Mouse (Mus musculus) erythroblast, embryonic 14.5 days (primary cell): ENCODE measurements at regions not wholly inside any gene's neighbourhood (a gene's known extent, or its start where the extent isn't known, plus 50 kb on each side); places are given as distances from the start of the nearest gene placed in this dataset.

ENCODE experiments used
- H3K27me3 ChIP-seq: 2 replicates; pipeline ENCODE4 v1.6.1; 2012; ENCODE audit warnings: inconsistent platforms; ENCODE audit not compliant: control insufficient read depth
- H3K36me3 ChIP-seq: 2 replicates; pipeline ENCODE4 v1.6.1; 2012; ENCODE audit warnings: mild to moderate bottlenecking, inconsistent platforms; ENCODE audit not compliant: control insufficient read depth
- H3K4me1 ChIP-seq: 2 replicates; pipeline ENCODE4 v1.6.1; 2012; ENCODE audit warnings: inconsistent platforms; ENCODE audit not compliant: control insufficient read depth
- H3K4me3 ChIP-seq: replicated peaks from 2 replicates; pipeline ENCODE3; 2012; ENCODE audit warnings: moderate library complexity, mild to moderate bottlenecking, inconsistent platforms
- H3K9me3 ChIP-seq: 2 replicates; pipeline ENCODE4 v1.6.1; 2012; ENCODE audit warnings: low read length, inconsistent platforms, mixed read lengths; ENCODE audit not compliant: control insufficient read depth
- GATA1 ChIP-seq: IDR thresholded peaks from 2 replicates; pipeline ENCODE4 v1.6.1; 2012; ENCODE audit warnings: low read length, inconsistent platforms, mixed read lengths
- TAL1 ChIP-seq: IDR thresholded peaks from 3 replicates; pipeline ENCODE4 v1.6.1; 2012; ENCODE audit warnings: low read length, inconsistent platforms, mixed read lengths

DNA sequence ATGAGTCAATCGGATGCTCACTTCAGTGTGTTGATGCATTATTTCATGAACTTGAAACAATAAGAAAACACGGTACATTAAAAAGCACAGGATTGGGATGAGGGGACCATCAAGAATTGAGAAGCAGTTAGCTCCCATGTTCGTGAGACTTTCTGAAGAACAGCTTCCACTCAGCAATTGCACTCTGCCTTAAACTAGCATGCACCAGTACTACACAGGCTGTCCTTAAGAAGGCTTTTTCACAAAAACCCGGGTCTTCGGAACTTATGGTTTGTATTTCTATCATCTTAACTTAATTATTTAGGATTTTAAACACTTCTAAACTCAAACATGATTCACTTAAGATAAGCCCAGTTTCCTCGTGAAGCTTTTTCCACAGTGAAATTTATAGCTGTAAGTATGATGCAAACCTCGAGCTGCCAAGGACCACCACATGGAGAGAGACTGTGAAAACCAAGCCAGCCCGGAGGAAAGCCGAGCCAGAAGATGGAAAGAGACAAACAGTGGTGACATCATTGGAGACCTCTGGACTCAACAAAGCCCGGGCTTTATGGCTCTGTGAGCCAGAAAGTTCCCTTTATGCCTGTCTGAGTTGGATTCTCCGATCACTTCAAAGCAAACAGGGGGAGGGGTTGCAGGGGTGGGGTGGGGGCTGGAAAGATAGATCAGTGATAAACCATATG, 162.7 kb upstream of the Atp2b1 start:
- Histone ChIP-seq H3K27me3 (no peaks in the 10 kb centered on the region), H3K9me3 (no peaks in the 10 kb centered on the region), H3K4me3 (no peak overlapping the region), H3K36me3 (no peaks in the 10 kb centered on the region), H3K4me1 (no peaks in the 10 kb centered on the region)
- TF ChIP-seq GATA1 (no peak), TAL1 (no peak)

DNA sequence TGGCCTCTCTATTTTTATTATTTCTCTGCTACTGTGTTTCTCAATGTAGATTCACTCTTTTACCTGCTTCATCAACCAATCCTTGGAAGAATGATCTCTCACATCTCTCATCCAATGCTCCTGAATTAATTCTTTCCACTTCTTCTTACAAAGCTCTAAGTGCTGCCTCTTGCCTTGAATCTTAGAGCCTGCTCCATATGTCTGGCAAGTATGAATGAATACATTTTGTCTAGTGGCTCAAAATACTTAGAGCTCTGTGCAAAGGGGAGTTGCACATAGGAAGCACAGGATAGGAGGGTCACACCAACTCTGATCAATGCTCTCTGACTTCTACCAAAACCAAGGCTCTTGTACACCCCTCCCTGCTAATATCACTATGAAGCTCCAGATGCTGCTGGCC, 153.1 kb upstream of the Atp2b1 start:
- Histone ChIP-seq H3K27me3 (no peaks in the 10 kb centered on the region), H3K9me3 (no peaks in the 10 kb centered on the region), H3K4me1 (no peaks in the 10 kb centered on the region), H3K4me3 (no peak overlapping the region), H3K36me3 (no peaks in the 10 kb centered on the region)
- TF ChIP-seq TAL1, result no peak
- TF ChIP-seq GATA1, result no peak

DNA sequence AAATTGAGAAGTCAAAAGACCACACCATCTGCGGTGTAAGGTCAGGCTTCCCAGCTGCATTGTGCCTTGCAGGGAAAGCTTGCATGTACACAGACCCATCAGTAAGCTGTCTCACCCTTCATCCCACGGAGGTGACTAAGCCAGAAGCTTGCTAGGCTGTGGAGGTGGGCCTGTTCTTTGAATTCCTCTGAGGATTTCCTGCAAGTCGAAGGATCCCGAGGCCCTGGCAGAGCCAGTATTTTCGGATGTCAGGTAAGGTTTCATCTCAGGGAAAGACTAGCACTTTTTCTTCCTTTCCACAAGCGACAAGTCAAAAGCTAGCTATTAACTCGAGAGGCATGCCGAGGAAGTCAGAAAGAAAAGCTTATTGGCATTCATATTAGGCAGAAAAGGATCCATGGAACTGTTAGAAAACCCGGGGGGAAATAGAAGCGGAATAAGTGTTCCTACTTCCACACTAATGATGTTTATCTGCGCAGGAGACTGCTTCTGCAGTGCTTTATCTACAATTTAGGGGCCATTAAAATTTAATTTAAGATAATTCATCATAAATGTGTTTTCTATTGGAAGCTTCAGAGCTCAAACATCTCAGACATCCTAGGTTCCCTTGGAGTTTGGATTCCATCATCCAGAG, 148.3 kb upstream of the Atp2b1 start:
- no peaks in the 10 kb centered on the region for H3K27me3 ChIP-seq
- no peaks in the 10 kb centered on the region for H3K4me1 ChIP-seq
- H3K9me3 ChIP-seq, result no peaks in the 10 kb centered on the region
- TF ChIP-seq TAL1 (no peak), GATA1 (no peak)
- H3K36me3 ChIP-seq, result no peaks in the 10 kb centered on the region
- H3K4me3 ChIP-seq, result no peak overlapping the region

DNA sequence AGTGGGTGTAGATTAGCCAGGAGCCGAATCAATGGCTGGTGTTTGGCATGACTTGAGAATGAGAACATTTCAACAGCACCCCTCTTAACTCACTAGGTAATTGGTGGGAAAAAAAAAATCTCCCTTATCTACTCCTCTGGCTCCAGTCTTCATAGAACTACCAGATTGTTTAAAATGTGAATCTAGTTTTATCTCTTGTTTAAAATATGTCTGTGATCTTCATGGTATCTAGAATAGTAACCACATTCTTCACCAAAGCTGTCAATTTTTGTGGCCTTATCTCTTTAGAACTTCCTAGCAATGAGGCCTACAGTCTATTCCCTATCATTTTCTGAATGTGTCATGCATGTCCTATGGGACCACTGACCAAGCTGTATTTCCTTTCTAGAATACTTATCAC, 134.4 kb upstream of the Atp2b1 start:
- H3K4me1 ChIP-seq, result no peaks in the 10 kb centered on the region
- no peaks in the 10 kb centered on the region for H3K27me3 ChIP-seq
- no peaks in the 10 kb centered on the region for H3K36me3 ChIP-seq
- no peak for TF ChIP-seq TAL1
- no peak for TF ChIP-seq GATA1
- no peak overlapping the region for H3K4me3 ChIP-seq
- no peaks in the 10 kb centered on the region for H3K9me3 ChIP-seq

DNA sequence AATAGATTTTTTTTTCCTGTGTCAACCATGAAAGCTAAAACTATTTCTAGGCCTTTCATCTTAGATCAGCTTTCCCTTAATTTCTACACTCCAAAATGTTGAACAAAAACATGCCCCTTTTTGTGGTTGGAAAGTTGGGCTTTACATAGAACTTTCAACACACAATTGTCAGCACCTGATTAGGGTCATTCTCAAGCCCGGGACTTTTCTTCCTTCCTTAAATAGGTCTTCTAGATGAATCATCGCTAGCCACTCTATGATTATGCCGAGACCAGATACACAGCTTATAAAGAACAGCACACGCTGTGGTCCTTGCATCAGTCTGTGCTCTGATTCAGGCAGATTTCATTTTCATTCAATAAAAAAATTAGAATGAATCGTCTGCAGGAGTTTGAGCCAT, 133.3 kb upstream of the Atp2b1 start:
- Histone ChIP-seq H3K27me3 (no peaks in the 10 kb centered on the region), H3K36me3 (no peaks in the 10 kb centered on the region), H3K9me3 (no peaks in the 10 kb centered on the region), H3K4me1 (no peaks in the 10 kb centered on the region), H3K4me3 (no peak overlapping the region)
- TF ChIP-seq TAL1, result no peak
- no peak for TF ChIP-seq GATA1

DNA sequence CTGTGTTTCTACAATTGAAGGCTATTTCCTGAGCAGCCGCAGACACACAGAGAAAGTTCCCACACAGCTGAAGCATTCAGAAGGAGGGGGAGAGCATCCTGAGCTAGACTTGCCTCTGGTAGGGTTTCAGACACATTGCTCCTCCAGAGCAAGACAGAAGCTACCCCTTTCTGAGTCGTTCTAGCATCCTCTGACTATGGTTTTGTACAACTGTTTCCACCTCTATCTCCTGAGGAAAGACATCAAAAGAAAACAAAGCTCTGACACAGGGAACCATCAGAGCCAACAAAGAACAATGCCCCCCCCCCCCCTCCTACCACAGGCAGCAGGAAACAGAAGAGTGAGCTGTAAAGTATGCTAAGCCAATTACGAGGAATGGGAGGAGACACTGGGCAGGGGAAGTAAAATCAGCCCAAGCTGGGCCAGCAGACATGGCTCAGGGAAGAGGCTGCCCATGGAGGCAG, 132.3 kb upstream of the Atp2b1 start:
- Histone ChIP-seq H3K36me3 (no peaks in the 10 kb centered on the region), H3K4me1 (no peaks in the 10 kb centered on the region), H3K4me3 (no peak overlapping the region), H3K27me3 (no peaks in the 10 kb centered on the region), H3K9me3 (no peaks in the 10 kb centered on the region)
- TF ChIP-seq GATA1 (no peak), TAL1 (no peak)

DNA sequence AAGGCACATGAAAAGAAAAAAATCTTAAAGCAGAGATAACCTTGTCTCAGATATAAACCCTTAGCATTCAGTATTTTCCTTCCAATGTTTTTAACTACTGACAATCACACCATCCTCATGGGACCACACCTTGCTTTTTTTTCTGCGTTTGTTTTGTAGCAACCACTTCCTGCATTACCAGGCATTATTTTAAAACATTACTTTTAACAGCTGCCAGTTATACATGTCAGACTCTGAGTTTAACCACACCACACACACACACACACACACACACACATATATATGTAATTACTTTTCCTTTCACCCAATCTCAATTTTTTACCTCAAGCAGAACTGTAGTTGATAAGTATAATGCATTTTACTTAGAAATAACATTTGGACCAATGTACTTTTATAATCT, 128.8 kb upstream of the Atp2b1 start:
- TF ChIP-seq GATA1 (no peak), TAL1 (no peak)
- Histone ChIP-seq H3K9me3 (no peaks in the 10 kb centered on the region), H3K4me3 (no peak overlapping the region), H3K27me3 (no peaks in the 10 kb centered on the region), H3K4me1 (no peaks in the 10 kb centered on the region), H3K36me3 (no peaks in the 10 kb centered on the region)

DNA sequence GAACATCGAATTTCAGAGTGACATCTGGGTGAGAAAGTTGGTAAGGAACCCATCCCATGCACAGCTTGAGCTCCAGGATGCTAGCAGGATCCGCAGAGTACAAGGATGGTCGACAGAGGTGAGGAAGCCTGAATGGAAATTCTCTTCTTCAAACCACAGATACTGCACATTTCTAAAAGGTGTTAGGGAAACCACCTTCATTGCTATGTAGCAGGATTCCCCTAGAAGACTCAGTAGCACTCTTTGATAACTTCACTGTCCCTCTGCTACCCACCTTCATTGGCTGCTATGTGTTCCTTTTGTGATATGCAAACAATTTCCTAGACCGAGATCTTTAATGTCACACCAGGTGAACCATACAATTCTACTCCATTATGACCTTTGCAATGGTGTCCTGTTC, 128.1 kb upstream of the Atp2b1 start:
- Histone ChIP-seq H3K9me3 (no peaks in the 10 kb centered on the region), H3K4me1 (no peaks in the 10 kb centered on the region), H3K36me3 (no peaks in the 10 kb centered on the region), H3K27me3 (no peaks in the 10 kb centered on the region), H3K4me3 (no peak overlapping the region)
- no peak for TF ChIP-seq TAL1

DNA sequence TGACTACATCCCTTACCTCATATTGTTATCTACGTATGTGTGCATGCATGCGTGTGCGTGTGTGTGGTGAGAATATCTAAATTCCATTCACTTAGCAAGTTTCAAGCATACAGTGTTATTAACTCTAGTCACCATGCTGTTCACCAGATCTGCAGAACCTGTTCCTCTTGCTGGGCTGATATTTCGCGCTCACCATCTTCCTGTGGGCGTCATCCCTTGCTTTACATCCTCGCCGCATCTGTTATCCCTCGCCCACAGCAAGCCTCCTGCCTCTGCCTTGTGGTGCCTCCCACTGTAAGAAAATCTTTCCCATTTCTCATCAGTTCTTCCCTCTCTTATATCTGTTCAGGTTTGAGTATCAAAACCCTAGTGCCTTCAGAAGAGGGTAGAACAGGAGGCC, 124.4 kb upstream of the Atp2b1 start:
- no peaks in the 10 kb centered on the region for H3K4me1 ChIP-seq
- no peaks in the 10 kb centered on the region for H3K27me3 ChIP-seq
- H3K9me3 ChIP-seq, result no peaks in the 10 kb centered on the region
- no peak overlapping the region for H3K4me3 ChIP-seq
- TF ChIP-seq TAL1, result no peak
- TF ChIP-seq GATA1, result no peak
- no peaks in the 10 kb centered on the region for H3K36me3 ChIP-seq
